Mouse (Mus musculus) heart, postnatal 0 days (tissue): Measurements from ENCODE around the gene Gm4737.
"Not testable (repeated sequence)": the region's sequence is repeated elsewhere in the genome, so short reads cannot be mapped to it uniquely, and the experiment has no call there.

ENCODE experiments used
- CTCF ChIP-seq: IDR thresholded peaks from 2 replicates; pipeline ENCODE4 v1.5.1; 2016; ENCODE audit warnings: antibody characterized with exemption, control low read depth, low read depth
- EP300 ChIP-seq: IDR thresholded peaks from 2 replicates; pipeline ENCODE4 v1.6.1; 2016; ENCODE audit warnings: antibody characterized with exemption, low read depth

GRCm38 (mm10) chr16:46154832-46155231, at the start of gene Gm4737:
- not testable (repeated sequence) for TF ChIP-seq CTCF, EP300
